Mouse (Mus musculus): ENCODE measurements at regions not wholly inside any gene's neighbourhood (a gene's known extent, or its start where the extent isn't known, plus 50 kb on each side); places are given as distances from the start of the nearest gene placed in this dataset.

- DNase-seq (ENCODE audit: low spot score) (no peak), ATAC-seq (ENCODE audit: extremely low read depth, insufficient number of reproducible peaks, low FRiP score, poor library complexity, severe bottlenecking) (no peak)
- H3K4me1 ChIP-seq (ENCODE audit: insufficient read depth, low read depth, low read length), result no peaks in the 10 kb centered on the region
- no peaks in the 10 kb centered on the region for H3K9me3 ChIP-seq (replicated peaks)
- H3K36me3 ChIP-seq (replicated peaks), result no peaks in the 10 kb centered on the region
- no peaks in the 10 kb centered on the region for H3K27me3 ChIP-seq (ENCODE audit: insufficient read depth, low read length)
- no peak overlapping the region for H3K4me3 ChIP-seq (ENCODE audit: low read depth, low read length)
- TF ChIP-seq CTCF (IDR thresholded peaks at IDR 0.05; ENCODE audit: low read depth, low read length), result no peak
- TF ChIP-seq POLR2AphosphoS5 (IDR thresholded peaks at IDR 0.05; ENCODE audit: insufficient replicate concordance, low read depth, low read length), result no peak
- no peak for TF ChIP-seq GATA2 (IDR thresholded peaks at IDR 0.05; ENCODE audit: borderline replicate concordance, low read depth, low read length)
- TF ChIP-seq GATA1 (IDR thresholded peaks at IDR 0.05; ENCODE audit: borderline replicate concordance, low read length), result no peak
- no peak for TF ChIP-seq TAL1 (conservative IDR thresholded peaks at IDR 0.05; ENCODE audit: low read depth, low read length)
Observed at GRCm38 (mm10) chr1:159156428-159156827, 75.7 kb upstream of the Cop1 start.

DNA sequence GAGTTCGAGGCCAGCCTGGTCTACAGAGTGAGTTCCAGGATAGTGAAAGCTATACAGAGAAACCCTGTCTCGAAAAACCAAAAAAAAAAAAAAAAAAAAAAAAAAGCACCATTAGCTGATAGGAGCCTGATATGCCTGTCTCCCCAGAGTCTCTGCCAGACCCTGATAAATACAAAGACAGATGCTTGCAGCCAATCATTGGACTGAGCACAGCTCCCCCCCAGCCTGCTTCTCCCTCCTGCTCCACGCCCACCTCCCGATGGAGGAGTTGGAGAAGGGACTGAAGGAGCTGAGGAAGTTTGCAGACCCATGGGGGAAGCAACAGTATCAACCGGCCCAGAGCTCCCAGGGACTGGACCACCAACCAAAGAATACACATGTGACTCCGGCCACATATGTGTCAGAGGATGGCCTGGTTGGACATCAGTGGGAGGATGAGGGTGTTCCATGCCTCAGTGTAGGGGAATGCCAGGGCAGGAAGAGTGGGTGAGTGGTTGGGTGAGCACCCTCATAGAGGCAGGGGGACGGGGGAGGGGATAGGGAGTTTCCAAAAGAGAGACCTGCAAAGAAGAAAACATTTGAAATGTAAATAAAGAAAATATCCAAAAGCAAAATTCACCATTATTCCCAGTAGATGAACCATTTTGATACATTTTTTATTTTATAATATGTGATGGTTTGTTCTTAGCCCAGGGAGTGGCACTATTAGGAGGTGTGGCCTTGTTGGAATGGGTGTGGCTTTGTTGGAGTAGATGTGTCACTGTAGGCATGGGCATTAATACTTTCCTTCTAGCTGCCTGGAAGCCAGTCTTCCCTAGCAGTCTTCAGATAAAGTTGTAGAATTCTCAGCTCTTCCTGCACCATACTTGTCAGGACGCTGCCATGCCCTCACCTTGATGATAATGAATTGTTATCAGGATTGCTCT, 71.8 kb upstream of the Cop1 start:
- H3K4me3 ChIP-seq (ENCODE audit: low read depth, low read length), result no peak overlapping the region
- H3K9me3 ChIP-seq (replicated peaks), result no peaks in the 10 kb centered on the region
- ATAC-seq (ENCODE audit: extremely low read depth, insufficient number of reproducible peaks, low FRiP score, poor library complexity, severe bottlenecking), result no peak
- no peaks in the 10 kb centered on the region for H3K27me3 ChIP-seq (ENCODE audit: insufficient read depth, low read length)
- no peak for DNase-seq (ENCODE audit: low spot score)
- no peaks in the 10 kb centered on the region for H3K36me3 ChIP-seq (replicated peaks)
- no peak for TF ChIP-seq CTCF (IDR thresholded peaks at IDR 0.05; ENCODE audit: low read depth, low read length)
- TF ChIP-seq POLR2AphosphoS5 (IDR thresholded peaks at IDR 0.05; ENCODE audit: insufficient replicate concordance, low read depth, low read length), result no peak
- no peak for TF ChIP-seq GATA2 (IDR thresholded peaks at IDR 0.05; ENCODE audit: borderline replicate concordance, low read depth, low read length)
- no peak for TF ChIP-seq GATA1 (IDR thresholded peaks at IDR 0.05; ENCODE audit: borderline replicate concordance, low read length)
- TF ChIP-seq TAL1 (conservative IDR thresholded peaks at IDR 0.05; ENCODE audit: low read depth, low read length), result no peak
- no peaks in the 10 kb centered on the region for H3K4me1 ChIP-seq (ENCODE audit: insufficient read depth, low read depth, low read length)

DNA sequence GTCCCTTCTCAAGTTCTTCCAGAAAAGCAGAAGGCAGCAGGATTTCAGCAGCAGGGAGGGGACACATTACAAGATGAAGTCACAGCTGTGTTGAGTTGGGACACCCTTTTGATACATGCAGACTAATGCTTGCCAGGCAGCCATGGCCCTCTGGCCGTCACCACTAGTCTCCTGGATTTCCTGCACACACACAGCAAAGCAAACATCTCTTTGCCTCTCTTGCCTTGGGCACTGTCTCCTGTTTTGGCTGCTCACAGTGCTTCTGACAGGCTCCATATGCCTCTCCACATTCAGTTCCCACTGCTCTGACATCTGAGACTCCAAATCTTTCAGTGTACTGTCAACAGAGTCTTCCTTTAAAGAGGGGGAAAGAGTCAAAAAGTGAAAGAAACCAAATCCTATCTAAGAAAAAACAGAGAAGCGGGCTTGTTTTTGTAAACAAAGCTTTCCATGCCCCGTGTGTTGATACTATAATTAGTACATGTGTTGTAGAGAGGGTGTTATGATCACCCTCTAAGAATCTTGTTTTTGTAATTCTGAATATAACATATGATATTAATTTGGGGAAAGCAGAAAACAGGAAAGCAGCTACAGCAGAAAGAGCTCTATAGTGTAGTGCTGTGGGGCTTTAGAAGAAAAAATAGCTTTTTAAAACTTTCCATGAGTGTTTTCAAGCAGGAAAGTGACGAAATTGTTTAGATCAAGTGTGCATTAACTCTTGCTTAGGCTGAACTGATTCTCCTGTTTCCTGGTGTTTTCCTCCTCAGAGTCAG, 68.8 kb upstream of the Cop1 start:
- Histone ChIP-seq H3K27me3 (ENCODE audit: insufficient read depth, low read length) (no peaks in the 10 kb centered on the region), H3K36me3 (replicated peaks) (no peaks in the 10 kb centered on the region), H3K4me1 (ENCODE audit: insufficient read depth, low read depth, low read length) (no peaks in the 10 kb centered on the region), H3K9me3 (replicated peaks) (no peaks in the 10 kb centered on the region), H3K4me3 (ENCODE audit: low read depth, low read length) (no peak overlapping the region)
- DNase-seq (ENCODE audit: low spot score) (no peak), ATAC-seq (ENCODE audit: extremely low read depth, insufficient number of reproducible peaks, low FRiP score, poor library complexity, severe bottlenecking) (no peak)
- TF ChIP-seq POLR2AphosphoS5 (IDR thresholded peaks at IDR 0.05; ENCODE audit: insufficient replicate concordance, low read depth, low read length) (no peak), CTCF (IDR thresholded peaks at IDR 0.05; ENCODE audit: low read depth, low read length) (no peak), GATA2 (IDR thresholded peaks at IDR 0.05; ENCODE audit: borderline replicate concordance, low read depth, low read length) (no peak), TAL1 (conservative IDR thresholded peaks at IDR 0.05; ENCODE audit: low read depth, low read length) (no peak), GATA1 (IDR thresholded peaks at IDR 0.05; ENCODE audit: borderline replicate concordance, low read length) (no peak)

GRCm38 (mm10) chr1:159182031-159182430, 50.1 kb upstream of the Cop1 start:
- H3K4me3 ChIP-seq (ENCODE audit: low read depth, low read length), result no peak overlapping the region
- TF ChIP-seq GATA1 (IDR thresholded peaks at IDR 0.05; ENCODE audit: borderline replicate concordance, low read length) (no peak), GATA2 (IDR thresholded peaks at IDR 0.05; ENCODE audit: borderline replicate concordance, low read depth, low read length) (no peak), CTCF (IDR thresholded peaks at IDR 0.05; ENCODE audit: low read depth, low read length) (no peak)
- ATAC-seq (ENCODE audit: extremely low read depth, insufficient number of reproducible peaks, low FRiP score, poor library complexity, severe bottlenecking), result no peak
- H3K9me3 ChIP-seq (replicated peaks), result no peaks in the 10 kb centered on the region
- no peak for DNase-seq (ENCODE audit: low spot score)
- no peaks in the 10 kb centered on the region for H3K4me1 ChIP-seq (ENCODE audit: insufficient read depth, low read depth, low read length)
- no peaks in the 10 kb centered on the region for H3K36me3 ChIP-seq (replicated peaks)
- H3K27me3 ChIP-seq (ENCODE audit: insufficient read depth, low read length), result no peaks in the 10 kb centered on the region

Measured in G1E (cell line).